Mouse (Mus musculus) heart, adult 9 months (tissue): ENCODE data around the gene Bcam.

ENCODE experiments used
- DNase-seq, 2 experiments: peaks; one replicate each; pipeline ENCODE4 v3.0.0; 2022; ENCODE audit warnings: low spot score in 2 of 2

Gene Bcam

GRCm38 (mm10) chr7:19754065-19754464, 16.8 kb downstream of the Bcam start:
- DNase-seq, result no peak

- DNase-seq, result peak in 1 of 2 experiments; percentile 77
These were observed 17.2 kb downstream of the Bcam start for GRCm38 (mm10) chr7:19753587-19753986.

GRCm38 (mm10) chr7:19752652-19753051, 18.2 kb downstream of the Bcam start:
- DNase-seq, result no peak

- DNase-seq, result no peak
These were observed 19.8 kb downstream of the Bcam start for GRCm38 (mm10) chr7:19751070-19751383.

- peak; percentile 91 to 92 for DNase-seq
These were observed 20.4 kb downstream of the Bcam start, which contains the start of gene Nectin2 for GRCm38 (mm10) chr7:19750217-19751069. TSS of gene Nectin2 (minus strand) at chr7:19750483.

GRCm38 (mm10) chr7:19749389-19750216, 21.2 kb downstream of the Bcam start:
- peak; percentile 97 for DNase-seq

GRCm38 (mm10) chr7:19748219-19749195, 22.3 kb downstream of the Bcam start:
- DNase-seq, result peak in 1 of 2 experiments; percentile 51

- no peak for DNase-seq
These were observed 23.2 kb downstream of the Bcam start for GRCm38 (mm10) chr7:19747420-19748218.

GRCm38 (mm10) chr7:19746426-19747201, 24.2 kb downstream of the Bcam start:
- DNase-seq, result no peak

GRCm38 (mm10) chr7:19745971-19746370, 24.8 kb downstream of the Bcam start:
- DNase-seq, result no peak

GRCm38 (mm10) chr7:19744590-19745385, 26.0 kb downstream of the Bcam start:
- DNase-seq, result peak; percentile 83 to 88

GRCm38 (mm10) chr7:19743791-19744190, 27.0 kb downstream of the Bcam start:
- no peak for DNase-seq

- DNase-seq, result no peak
These were observed 28.3 kb downstream of the Bcam start for GRCm38 (mm10) chr7:19742468-19742867.

- DNase-seq, result no peak
These were observed 29.3 kb downstream of the Bcam start for GRCm38 (mm10) chr7:19741329-19742031.

- no peak for DNase-seq
These were observed 30.5 kb downstream of the Bcam start for GRCm38 (mm10) chr7:19740269-19740668.

GRCm38 (mm10) chr7:19738771-19739170, 32.0 kb downstream of the Bcam start:
- no peak for DNase-seq

GRCm38 (mm10) chr7:19736389-19737057, 34.3 kb downstream of the Bcam start:
- DNase-seq, result no peak

- DNase-seq, result no peak
These were observed 36.6 kb downstream of the Bcam start for GRCm38 (mm10) chr7:19734178-19734666.
